Mouse (Mus musculus) testis, adult 2 months (tissue): ENCODE measurements around the gene Kcnn4. TPM values are rescaled to one million over a fixed set of nuclear protein-coding genes. Genes with fewer than 3 reads are reported as not detected.

Experiments used
- H3K27ac ChIP-seq: fragments of 200-500 bp; 2 replicates; pipeline ENCODE4 v1.5.1; 2012; ENCODE audit warnings: low read depth, low read length; ENCODE audit not compliant: control insufficient read depth, insufficient read depth
- H3K27me3 ChIP-seq: fragments of 200-500 bp; 2 replicates; pipeline ENCODE4 v1.6.1; 2012; ENCODE audit warnings: mild to moderate bottlenecking, low read length, moderate library complexity; ENCODE audit not compliant: control insufficient read depth, insufficient read depth
- H3K36me3 ChIP-seq: fragments of 200-500 bp; 2 replicates; pipeline ENCODE4 v1.6.1; 2012; ENCODE audit warnings: mild to moderate bottlenecking, low read length; ENCODE audit not compliant: control insufficient read depth, insufficient read depth
- H3K4me1 ChIP-seq: fragments of 200-500 bp; 2 replicates; pipeline ENCODE4 v1.6.1; 2012; ENCODE audit warnings: low read length; ENCODE audit not compliant: control insufficient read depth, insufficient read depth
- H3K4me3 ChIP-seq: fragments of 200-500 bp; 2 replicates; pipeline ENCODE4 v1.5.1; 2012; ENCODE audit warnings: low read depth, mild to moderate bottlenecking, low read length, moderate library complexity, mixed read lengths; ENCODE audit not compliant: control insufficient read depth
- CTCF ChIP-seq: fragments of 200-500 bp; IDR thresholded peaks from 2 replicates; pipeline ENCODE4 v1.5.1; 2012; ENCODE audit warnings: low read depth, mild to moderate bottlenecking, inconsistent platforms, low read length, moderate library complexity; ENCODE audit not compliant: control insufficient read depth, insufficient read depth, insufficient replicate concordance
- POLR2A ChIP-seq: fragments of 200-500 bp; IDR thresholded peaks from 2 replicates; pipeline ENCODE4 v1.6.1; 2012; ENCODE audit warnings: low read depth, mild to moderate bottlenecking, inconsistent platforms, low read length, moderate library complexity; ENCODE audit not compliant: control insufficient read depth
- polyA plus RNA-seq: library from polyadenylated mRNA; depleted of rRNA; stranded (reverse); fragments of >200 nt; gene quantifications from 2 replicates; pipeline ENCODE4 v1.2.3, GENCODE M21; 2012; rRNA removed

Kcnn4 gene
- 2.5 and 3.8 TPM in 2 replicates for polyA plus RNA-seq

- Histone ChIP-seq H3K27ac (no peak within 1 kb of the TSS), H3K4me3 (no peak within 1 kb of the TSS), H3K27me3 (no peaks in the 10 kb centered on the region), H3K4me1 (peaks cover 7% of the 10 kb centered on the region), H3K36me3 (no peaks in the 10 kb centered on the region)
- TF ChIP-seq CTCF = no peak
- TF ChIP-seq POLR2A = no peak
Observed at GRCm38 (mm10) chr7:24369731-24370541, at the start of gene Kcnn4. Gene Kcnn4, plus strand, starts transcription at chr7:24370263.

DNA sequence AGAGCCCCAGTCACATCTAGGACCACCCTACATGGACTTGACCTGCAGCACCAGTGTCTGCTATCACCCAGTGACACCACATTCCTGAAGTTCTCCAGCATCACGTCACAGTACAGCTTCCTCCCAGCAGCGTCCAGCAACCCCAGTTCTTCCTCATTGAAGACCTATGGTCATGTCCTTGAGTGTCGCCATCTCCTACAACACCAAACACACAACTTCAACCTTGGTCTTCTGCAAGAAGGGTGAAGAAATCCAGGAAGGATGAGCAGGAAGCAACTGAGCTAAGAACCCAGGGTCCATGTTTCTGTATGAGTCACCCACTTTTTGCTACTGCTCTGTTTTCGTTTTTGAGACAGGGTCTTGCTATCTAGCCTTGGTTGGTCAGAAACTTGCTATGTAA, 47.5 kb upstream of the Kcnn4 start:
- Histone ChIP-seq H3K27ac (no peak overlapping the region), H3K4me1 (peaks cover 10% of the 10 kb centered on the region), H3K4me3 (no peak overlapping the region), H3K36me3 (no peaks in the 10 kb centered on the region), H3K27me3 (no peaks in the 10 kb centered on the region)
- no peak for TF ChIP-seq POLR2A
- TF ChIP-seq CTCF = no peak

DNA sequence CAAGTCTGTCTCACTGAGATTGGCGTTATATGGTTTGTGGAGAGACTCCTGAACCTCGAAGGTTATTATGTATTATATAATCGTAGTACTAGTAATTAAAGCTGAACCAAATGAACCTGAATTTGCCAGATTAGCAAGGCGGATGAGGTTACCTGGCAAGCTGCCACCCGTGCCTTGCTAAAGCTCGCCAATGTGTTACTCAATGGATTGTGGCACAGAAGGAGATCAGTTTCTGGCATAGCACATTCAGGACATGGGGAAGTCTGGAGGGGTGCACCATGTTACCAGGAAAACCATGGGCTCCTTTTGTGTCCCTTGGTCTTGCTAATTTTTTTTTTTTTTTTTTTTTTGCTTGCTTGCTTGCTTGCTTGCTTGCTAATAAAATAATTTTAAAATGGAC, 44.9 kb upstream of the Kcnn4 start:
- H3K4me1 ChIP-seq = peaks cover 10% of the 10 kb centered on the region
- H3K36me3 ChIP-seq = no peaks in the 10 kb centered on the region
- H3K27me3 ChIP-seq = no peaks in the 10 kb centered on the region
- no peak overlapping the region for H3K4me3 ChIP-seq
- TF ChIP-seq POLR2A (no peak), CTCF (no peak)
- no peak overlapping the region for H3K27ac ChIP-seq

GRCm38 (mm10) chr7:24325675-24326128, 44.4 kb upstream of the Kcnn4 start:
- Histone ChIP-seq H3K27me3 (no peaks in the 10 kb centered on the region), H3K4me3 (no peak overlapping the region), H3K27ac (no peak overlapping the region), H3K36me3 (no peaks in the 10 kb centered on the region), H3K4me1 (peaks cover 10% of the 10 kb centered on the region)
- TF ChIP-seq POLR2A (no peak), CTCF (no peak)

GRCm38 (mm10) chr7:24326273-24327135, 43.6 kb upstream of the Kcnn4 start:
- no peak overlapping the region for H3K27ac ChIP-seq
- no peak for TF ChIP-seq POLR2A
- TF ChIP-seq CTCF = no peak
- peaks cover 10% of the 10 kb centered on the region for H3K4me1 ChIP-seq
- no peaks in the 10 kb centered on the region for H3K36me3 ChIP-seq
- no peaks in the 10 kb centered on the region for H3K27me3 ChIP-seq
- no peak overlapping the region for H3K4me3 ChIP-seq

DNA sequence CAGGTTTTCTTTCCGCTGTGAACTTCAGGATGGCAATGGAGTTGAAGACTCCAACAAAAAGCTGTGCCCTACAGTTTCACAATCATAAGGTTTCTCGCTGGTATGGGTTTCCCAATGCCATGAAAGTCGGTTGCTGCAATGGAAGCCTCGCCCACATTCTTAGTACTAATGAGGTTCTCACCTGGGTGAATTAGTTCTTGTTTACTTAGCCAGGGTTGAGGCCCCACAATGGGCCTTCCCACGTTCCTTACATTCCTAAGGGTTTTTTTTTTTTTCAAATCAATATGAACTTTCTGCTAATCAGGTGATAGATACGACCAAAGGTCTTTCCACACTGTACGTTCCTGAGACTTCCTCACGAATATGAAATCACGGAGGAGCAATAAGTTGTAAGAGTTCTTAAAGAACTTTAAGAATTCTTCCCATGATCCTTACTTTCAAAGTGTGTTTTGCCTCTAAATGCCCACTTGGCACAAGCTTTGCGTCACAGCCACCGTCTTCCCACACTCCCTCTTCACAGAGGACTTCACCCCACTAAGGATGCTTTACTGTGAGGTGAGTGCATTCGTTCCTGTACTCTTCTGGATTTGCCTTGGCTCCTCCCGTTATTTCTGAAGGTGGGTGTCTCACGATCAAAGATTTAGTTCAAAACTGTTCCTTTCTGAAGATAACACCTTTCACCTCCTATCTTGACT, 42.6 kb upstream of the Kcnn4 start:
- no peak overlapping the region for H3K27ac ChIP-seq
- H3K36me3 ChIP-seq = no peaks in the 10 kb centered on the region
- no peak overlapping the region for H3K4me3 ChIP-seq
- no peak for TF ChIP-seq POLR2A
- no peak for TF ChIP-seq CTCF
- H3K27me3 ChIP-seq = no peaks in the 10 kb centered on the region
- H3K4me1 ChIP-seq = peaks cover 10% of the 10 kb centered on the region
